Mouse (Mus musculus): Measurements from ENCODE around the gene Vsig1. TPM values are rescaled to one million over a fixed set of nuclear protein-coding genes. Genes with fewer than 3 reads are reported as not detected.

Vsig1 gene
- total RNA-seq (2023) = not detected

GRCm38 (mm10) chrX:140907360-140907759, at the start of gene Vsig1:
TSS of gene Vsig1 (plus strand) at chrX:140907608.

DNA sequence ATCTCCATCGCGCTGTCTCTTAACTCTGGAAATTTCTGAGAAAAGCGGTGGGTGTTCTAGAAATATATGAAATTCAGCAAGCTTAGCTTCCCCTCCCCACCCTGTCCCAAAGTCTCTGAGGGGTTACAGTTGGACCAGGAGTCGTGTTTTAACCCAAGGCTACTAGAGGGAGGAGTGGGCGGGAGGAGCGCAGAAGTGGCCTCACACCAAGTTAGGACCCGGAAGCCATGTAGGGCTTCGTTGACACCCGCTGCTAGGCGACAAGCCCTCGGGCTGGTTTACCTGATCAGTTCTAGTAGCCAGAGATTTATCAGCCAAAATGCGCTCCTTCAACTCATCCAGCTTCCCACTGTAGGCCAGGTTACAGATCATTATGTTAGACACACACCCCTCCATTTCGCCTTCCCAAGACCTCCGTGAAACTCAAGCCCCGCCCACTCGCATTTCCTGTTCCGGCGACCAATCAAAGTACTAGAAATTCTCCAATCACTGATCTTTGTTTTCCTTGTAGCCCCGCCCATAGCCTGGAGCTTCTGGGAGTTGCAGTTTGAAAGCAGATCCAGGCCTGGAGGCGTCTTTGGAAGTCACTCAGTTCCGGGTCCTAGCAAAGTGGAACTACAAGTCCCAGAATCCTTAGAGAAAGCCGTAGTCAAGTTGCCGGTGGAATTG, 49.0 kb downstream of the Vsig1 start, which contains the start of the genes Psmd10 and Atg4a:
Gene Psmd10, minus strand, starts transcription at position 457 of the 669 bp plus-strand sequence.
Gene Atg4a, plus strand, starts transcription at position 636 of the 669 bp plus-strand sequence.

Other genes with a start within 250 kb of the Vsig1 start
- not detected for gene Mid2, start 243.0 kb upstream of the Vsig1 start, total RNA-seq (2023)
- gene Tex13b, start 94.2 kb upstream of the Vsig1 start, total RNA-seq (2023) = not detected
- gene Psmd10, start 49.1 kb downstream of the Vsig1 start, total RNA-seq (2023) = 10 to 100 TPM; 15.4 to 17.2 TPM
- gene Atg4a, start 49.3 kb downstream of the Vsig1 start, total RNA-seq (2023) = 10 to 100 TPM; 14.4 to 20.3 TPM

Measured in T-cell, adult 66 days (primary cell).